Mouse (Mus musculus) CD4-positive helper T cell, adult 2 months (primary cell): ENCODE measurements around the gene Pml.

Experiments
- DNase-seq: peaks from one replicate; pipeline ENCODE4 v3.0.0-alpha.2; 2012; ENCODE audit warnings: low read depth, missing footprints, low spot score

Pml gene

DNA sequence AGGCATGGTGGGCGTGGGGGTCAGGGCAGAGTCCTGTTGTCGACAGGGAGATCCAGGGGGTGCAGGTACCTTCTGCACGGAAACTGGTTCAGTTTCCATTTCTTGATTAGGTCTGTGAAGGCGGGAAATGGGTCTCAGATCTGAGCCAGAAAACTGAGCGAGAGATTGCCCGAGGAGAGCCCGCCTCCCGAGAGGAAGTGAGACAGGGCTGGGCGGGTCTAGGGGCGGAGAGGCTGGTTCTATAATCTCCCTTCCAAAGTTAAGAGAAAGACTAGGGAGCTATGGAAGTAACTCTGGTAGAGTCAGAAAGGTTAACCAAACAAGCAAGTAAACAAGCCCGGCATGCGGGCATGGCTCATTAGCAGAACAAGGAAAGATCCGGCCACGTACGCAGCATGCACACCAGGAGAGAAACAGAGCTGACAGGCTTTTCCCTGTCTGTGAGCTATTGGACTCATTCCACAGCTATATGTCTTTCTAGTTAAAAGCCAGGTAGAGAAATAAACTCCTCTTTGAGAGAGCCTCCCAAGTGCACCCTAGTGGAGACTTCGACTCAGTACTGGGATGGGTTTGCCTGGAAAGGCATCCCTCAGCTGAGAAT is at the start of gene Pml:
TSS of gene Pml (minus strand) at position 195 of the 601 bp plus-strand sequence.
- peak; percentile 79 for DNase-seq

DNA sequence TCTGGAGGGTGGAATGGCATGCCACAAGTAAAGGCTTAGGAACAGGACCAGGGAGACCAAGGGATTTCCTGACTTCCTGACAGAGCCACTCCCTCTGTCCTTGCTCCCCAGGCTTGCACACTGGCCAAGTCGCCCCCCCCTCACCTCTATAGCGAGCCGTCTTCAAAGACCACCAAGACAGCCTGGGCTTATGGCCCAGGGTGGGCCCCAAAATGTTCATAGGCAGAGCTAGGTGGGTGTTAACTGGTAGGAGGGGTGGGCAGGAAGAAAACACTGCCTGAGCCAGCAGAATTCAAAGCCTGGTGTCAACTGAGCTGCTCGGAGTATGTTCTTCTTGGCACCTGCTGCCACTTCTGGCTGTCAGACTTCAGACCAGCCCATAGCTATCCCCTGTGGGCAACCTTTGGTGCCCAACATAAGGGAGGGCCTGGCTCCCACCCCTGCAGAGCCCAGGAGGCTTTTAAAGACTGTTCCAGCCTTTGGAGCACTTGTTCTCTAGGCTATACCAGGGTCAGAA is 48.4 kb upstream of the Pml start:
- DNase-seq: no peak

DNA sequence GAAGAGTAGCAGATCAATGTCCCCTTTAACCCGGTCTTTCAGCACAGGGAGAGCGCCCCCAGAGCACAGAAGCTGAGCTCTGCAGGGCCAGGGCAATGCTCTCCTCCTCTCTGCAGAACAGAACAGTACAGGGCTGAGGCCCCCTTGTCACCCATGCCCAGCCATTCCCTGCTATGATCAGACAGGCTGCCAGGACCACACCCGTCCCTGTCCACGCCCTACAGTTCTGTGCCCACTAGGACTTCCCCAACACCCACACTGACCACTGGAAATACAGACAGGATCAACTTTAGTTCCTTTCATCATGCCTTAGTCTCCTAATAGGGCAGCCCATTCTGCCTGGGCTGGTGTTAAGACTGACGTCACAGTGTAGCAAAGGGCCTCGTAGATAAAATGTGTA is 47.5 kb upstream of the Pml start:
- DNase-seq: no peak

DNA sequence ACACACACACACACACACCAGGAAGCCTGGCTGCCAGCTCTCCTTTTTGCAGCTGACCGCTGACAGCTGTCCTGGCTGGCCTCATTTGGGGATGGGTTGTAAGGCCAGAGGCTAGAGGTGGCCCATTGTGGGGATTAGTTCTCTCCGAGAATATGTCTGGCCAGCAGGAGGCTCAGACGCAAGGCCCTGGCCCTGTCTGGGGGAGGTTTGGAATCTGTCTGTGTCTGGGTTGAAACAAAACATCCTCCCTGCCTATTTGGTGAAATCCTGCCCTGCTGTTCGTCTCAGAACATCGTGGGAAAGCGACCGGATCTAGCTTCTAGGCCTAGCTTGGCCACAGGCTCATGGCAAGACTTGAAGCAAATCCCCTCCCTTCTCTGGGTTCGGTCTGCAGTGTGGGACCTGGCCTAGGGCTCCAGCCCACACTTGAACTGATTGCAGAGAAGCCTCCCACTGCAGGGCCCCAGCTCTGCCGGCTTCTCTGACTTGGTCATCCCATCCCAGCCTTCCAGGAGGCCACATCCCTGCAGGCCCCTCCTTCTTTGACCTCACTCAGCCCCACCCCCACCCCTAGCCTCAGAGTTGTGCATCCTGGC is 46.3 kb upstream of the Pml start:
- DNase-seq: no peak

DNA sequence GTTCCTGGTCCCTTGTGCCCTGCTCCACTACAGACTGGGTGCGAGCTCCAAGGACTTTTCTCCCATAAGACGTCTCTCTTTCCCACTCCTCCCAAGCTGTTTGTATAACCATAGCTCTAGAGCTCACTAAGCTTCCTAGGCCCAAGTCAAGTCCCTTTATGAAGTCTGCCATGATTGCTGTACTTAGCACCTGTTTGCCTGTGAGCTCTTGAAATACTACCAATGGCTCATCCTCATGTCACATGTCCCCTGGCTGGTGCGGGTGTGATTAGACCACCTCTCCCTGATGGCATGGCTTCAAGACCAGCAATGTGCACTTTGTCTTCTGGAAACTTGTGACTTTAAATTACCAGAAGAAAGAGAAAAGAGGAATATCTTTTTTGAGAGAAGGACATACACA is 45.8 kb upstream of the Pml start:
- no peak for DNase-seq

DNA sequence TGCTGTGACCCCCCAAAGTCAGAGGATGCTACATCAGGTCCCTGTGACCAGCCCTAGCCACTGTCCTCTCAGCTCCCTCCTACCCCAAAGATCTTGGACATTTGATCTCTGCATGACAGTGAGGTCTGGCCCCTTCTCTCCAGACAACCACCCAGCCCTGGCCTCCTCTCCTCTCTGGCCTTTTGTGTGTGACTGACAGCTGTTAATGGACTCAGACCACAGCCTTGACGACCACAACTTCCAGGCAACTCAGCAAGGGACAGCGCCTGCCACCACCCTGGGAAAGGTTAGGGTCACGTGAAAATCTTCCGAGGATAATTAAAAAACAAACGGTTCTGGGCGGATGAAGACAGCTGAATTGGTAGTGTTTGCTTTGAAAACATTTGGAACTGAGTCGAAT is 44.9 kb upstream of the Pml start:
- no peak for DNase-seq

DNA sequence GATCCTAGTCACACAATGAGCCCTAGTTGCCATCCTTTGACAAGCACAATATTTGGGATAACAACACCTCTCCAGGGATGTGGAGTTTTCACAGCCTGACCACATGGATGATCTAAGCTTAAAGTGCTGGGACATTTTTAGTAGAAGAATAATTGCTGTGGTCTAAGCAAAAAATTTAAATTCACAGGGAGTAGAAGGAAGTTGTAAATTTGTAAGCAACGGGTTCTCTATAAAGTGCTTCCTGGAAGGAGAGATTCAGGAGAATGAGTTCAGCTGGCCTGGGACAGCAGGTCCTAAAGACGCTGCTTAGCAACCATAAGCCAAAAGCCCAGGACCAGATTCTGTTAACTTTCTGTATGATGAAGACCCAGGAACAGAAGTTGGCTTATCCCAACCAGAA is 40.3 kb upstream of the Pml start:
- DNase-seq: no peak

DNA sequence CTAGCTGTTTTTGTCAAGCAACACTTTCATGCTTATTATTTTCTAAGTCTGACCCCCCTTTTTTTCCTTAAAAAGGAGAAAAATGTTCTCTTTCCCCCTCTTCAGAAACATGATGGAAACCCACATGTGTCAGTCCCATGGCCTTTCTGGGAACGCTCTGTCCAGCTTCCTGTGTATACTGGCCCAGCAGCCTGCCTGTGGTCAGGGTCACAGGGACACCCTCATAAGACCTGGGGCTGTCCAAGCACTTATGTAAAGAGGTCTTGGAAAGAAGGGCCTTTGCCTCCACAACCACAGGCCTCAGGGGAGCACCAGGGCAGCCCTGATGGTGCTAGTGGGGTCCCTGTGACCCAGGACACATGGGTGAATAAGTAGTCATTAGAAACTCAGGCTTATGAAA is 39.5 kb upstream of the Pml start:
- no peak for DNase-seq

DNA sequence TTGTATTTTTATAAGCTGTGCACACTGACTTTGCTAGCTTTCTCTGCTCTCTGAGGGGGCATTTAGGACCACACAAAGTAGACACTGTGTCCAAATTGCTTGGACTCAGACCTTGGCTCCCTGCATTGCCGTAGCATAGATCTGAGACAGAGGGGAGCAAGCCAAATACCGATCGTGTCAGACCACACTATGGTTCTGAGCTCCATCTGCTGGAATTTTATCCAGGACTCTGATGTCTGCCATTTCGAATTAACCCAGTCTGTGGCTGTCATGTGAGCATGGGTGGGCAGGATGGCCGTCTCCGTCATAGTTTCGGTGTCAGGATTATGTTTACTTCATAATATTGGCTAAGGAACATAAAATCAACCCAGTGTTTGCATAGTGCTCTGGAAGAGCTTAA is 33.8 kb upstream of the Pml start:
- no peak for DNase-seq

DNA sequence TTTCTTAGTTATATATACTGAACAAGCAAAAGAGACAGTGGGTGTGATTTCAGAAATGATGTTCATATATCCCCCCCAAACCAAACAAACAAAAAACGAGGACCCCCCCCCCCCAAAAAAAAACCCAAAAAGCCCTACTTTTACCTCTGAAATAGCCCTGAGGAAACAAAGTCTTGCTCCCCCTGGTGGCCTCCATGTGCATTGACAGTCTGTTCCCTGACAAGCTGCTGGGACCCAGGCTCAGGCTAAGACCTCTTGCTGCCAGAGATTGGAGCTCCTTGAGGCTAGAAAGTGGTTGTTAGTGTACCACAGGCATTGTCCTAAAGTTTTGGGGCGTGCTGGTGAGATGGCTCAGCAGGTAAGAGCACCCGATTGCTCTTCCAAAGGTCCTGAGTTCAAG is 32.0 kb upstream of the Pml start:
- peak; percentile 64 for DNase-seq

DNA sequence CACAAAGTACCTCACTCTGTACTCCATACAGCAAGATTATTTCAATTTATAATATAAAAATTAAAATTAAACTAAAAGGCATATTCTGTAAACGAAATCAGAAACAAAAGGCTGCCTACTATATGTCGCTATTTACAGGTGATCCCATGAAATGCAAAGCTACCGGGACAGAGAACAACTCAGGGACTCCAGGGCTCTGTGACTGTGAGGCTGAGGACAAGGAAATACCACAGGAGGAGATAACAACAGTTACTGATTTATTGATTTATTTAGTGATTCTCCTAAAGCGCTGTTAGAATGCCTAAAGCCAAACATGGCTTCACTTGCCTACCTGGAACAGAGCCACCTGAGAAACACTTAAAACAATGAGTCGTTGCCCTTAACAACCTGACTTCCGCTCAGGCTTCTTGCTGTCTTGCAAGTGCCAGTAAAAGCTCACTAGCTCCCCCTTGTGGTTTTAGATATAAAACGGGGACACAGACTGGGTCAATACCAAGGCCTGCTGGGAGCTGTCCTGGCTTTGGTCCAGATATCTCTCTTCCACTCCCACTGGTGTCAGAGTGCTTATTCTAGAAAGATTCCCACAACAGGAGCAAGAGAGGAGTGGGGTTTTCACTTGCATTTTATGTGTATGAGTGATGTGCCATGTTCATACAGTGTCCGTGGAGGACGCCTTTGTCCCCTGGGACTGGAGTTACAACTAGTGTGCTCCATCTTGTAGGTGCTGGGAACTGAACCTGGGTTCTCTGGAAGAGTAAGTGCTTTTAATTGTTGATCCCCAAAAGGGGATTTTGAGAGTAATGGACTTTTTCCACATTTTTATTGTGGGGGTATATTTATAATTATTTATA is 30.9 kb upstream of the Pml start:
- DNase-seq: peak; percentile 92

DNA sequence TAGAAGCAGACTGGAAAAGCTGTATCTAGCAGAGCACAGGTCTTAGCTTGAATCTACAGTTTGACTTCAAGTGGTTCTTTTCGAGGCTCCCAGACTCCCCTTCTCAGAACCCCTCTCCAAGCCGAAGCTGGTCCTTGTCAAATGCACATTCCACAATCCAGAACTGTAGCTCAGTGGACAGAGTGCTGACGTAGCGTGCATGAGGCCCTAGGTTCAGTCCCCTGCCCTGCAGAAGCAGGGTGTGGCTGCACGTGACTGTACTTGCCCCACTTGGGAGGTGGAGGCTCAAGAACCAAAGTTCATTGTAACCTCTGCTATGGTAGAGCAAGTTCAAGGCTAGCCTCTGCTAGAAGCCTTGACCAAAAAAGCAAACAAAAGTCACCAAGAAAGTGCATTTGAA is 30.2 kb upstream of the Pml start:
- no peak for DNase-seq

DNA sequence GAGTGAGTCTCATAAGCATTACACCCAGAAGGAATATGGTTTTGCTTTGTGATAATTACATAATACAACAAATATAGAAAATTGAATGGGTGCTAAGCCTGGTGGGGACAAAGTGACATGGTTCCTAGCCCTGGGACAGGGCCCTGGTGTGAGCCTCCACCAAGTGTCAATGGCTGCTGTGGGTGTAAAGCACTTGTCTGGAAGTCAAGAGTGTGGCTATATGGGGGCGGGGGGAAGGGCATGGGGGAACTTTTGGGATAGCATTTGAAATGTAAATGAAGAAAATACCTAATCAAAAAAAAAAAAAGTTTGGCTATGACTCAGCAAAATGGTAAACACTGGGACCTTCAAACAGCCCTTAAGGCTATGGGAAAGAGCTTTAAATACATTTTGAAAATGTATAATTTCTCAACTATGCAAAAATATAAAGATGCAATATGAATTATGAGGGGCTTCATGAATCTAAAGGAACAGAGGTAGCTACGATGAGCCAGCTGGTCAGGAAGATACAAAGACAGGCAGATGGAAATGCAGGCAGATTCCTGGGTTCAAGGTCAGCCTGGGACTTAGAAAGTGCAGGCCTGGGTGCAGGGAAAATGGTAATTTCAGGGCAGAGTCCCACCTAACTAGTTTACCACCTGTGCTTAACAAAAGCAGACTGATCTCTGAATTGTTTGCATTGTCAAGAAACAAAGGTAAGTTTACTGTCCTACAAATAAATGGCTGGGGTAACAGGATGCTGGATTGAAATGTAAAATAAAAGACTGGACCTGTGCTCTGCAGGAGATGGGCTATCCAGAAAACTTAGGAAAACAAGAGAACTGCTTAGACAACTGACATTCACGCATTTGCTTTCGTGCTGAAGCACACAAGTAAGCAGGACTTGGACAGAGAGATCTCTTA is 29.5 kb upstream of the Pml start:
- DNase-seq: no peak

DNA sequence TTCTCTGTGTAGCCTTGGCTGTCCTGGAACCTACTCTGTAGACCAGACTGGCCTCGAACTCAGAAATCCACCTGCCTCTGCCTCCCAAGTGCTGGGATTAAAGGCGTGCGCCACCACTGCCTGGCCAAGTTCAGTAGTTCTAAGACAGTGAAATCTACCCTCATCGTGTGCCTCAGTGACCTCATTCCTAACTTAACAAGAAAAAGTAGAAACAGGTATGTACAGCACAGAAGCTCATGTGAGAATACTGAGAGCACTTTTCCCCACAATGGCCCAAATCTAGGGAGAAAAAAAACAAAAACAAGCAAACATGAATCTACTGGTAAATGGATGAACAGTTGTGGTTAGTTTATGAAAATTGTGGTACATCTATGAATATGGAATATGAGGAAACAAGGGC is 28.7 kb upstream of the Pml start:
- DNase-seq: no peak

DNA sequence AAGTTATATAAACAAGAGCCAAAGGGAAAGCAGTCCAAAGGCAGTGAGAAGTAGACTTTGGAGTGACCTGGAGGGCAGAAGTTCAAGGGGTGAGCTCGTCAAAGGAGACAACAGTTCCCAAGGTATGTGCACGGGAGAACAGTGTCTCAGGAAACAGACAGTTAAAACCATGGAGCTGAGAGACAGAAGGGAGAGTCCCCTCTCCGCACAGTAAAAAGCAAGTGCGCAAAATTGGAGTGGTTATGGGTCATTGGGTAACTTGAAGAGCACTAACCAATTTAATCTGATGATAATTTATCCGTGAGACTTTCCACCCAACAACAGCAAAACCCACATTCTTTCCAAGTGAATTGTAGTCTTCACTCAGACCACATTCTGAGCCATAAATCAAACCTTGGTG is 26.8 kb upstream of the Pml start:
- DNase-seq: no peak

DNA sequence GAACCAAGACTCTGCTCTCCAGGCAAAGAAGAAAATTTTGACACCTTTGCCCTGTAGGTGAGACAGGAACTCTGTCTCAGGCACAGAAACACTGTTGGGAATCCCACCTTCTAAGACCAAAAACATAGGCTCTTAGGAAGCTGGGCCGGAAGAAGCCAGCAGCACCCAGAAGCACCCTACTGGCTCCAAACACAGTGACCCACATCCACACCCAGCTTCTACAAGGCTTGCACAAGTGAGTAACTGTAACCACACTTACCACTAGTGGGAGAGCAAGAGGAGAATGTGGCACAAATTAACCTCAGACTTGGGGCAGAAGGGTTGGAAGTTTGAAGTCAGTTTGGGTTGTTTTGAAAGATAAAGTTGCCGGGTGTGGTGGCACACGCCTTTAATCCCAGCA is 26.2 kb upstream of the Pml start:
- peak; percentile 73 for DNase-seq

DNA sequence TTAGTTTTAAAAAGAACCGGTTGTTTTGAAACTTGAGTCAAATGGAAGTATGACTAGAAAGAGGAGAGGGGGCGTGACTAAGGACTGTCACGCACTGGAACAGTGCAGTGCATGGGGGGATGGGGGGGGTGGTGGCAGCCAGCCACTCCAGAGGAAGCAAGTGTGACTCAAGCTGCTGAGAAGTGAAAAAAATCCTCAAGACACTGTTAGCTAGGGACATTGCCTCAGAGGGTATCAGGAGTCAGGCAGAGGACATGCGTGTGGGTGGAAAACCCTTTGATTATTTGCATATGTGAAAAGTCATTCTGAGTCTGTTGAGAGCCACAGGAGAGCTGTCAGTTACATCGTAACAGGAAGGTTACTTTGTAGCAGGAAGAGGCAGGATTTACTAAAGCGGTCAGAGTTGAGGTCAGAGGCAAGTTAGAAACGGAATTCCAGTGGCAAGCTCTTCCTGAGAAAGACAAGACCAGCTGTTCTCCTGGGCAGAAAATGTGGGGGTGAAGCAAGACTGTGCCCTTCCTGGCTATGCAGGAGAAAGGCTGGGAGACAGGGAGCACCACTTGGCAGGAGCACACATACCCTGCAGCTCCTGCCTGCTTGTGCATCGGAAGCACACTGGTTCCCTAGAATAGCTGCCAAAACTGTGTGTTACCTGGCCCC is 25.7 kb upstream of the Pml start:
- peak; percentile 86 for DNase-seq

DNA sequence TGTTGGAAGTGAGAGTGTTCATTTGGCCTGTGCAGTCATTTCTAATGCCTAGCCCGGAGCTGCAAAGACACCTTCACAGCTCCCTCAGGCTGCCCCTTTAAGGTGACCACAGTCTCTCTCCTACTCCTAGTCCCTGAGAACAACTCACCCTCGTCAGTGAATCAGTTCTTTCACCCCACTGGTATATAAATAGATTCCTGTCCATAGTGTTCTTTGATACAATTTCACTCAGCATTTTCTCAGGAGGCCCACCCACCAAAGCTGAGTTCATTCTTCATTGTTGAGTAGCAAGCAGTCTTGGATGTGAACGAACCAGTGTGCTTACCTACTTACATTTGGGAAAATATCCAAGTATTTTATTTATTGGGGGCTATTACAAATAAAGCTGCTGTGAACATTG is 25.0 kb upstream of the Pml start:
- no peak for DNase-seq

DNA sequence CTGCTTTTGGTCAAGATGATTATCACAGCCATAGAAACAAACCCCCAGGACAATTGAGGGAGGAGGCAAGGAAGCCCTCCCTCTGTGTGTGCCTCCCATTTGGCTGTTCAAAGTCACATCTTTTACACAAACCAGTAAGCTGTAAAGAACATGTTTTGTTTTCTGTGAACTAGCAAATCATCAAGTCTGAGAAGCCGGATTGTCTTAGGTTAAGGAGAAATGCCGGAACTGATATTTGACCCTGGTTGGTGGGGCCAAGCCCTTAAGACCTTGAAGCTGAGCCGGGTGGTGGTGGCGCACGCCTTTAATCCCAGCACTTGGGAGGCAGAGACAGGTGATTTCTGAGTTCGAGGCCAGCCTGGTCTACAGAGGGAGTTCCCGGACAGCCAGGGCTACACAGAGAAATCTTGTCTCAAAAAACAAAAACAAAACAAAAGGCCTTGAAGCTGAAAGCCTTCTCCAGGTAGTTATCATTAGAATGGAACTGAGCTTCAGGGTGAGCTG is 24.6 kb upstream of the Pml start:
- DNase-seq: no peak

DNA sequence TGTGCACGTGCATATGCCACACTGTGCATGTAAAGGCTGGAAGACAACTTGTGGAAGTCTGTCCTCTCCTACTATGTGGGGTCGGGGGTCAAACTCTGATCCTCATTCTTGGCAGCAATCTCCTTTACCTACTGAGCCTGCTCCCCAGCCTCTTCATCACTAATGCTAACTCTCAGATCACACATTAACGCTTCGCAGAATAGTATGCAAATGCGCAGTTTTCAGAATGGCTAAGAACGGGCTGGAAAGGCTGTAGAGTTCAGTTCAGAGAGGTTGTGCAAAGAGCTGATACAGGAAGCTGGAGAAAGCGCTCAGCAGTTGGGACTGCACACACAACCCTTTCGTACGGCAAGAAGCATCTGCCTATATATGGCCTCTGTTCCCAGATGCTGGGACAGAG is 23.3 kb upstream of the Pml start:
- DNase-seq: no peak

DNA sequence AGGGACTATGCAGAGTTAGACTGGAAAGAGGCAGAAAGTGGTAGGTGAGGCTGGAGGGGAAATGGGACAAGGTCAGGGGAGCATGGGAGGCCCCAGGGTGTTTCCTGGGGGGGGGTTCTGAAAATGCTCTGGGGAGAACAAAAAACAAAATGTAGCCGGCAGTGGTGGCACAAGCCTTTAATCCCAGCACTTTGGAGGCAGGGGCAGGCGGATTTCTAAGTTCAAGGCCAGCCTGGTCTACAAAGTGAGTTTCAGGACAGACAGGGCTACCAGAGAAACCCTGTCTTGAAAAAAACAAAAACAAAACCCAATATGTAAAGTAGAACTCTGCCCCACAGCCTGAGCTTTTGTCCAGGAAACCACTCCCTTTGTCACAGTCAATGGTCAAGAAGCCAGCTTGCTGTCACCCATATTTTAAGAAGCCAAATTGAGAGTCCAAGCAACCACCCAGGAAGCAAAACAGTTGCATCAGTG is 22.5 kb upstream of the Pml start:
- DNase-seq: no peak
